Mouse (Mus musculus) lung, postnatal 10 days (tissue): ENCODE results near the gene Dcps.

ENCODE experiments used
- DNase-seq: peaks from one replicate; pipeline ENCODE4 v3.0.0; 2021

Dcps gene

DNA sequence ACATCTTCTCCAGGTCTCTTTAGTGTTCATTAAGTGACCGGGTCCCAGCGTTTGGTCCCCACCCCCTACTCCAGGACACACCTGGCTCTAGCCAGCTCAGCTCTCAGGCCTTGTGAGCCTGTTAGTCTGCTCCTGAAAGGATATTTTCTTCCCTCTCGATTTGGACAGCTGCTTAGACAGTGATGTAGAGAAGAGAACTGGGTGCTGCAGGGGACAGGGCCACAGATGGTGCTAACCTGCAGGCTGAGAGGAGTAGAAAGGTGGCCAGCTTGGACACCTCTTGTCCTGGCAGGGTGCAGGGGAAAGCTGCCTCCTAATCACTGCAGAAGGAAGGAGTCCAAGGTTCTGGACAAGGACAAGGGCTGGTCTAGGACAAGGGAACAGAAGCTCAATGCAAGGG, 67.8 kb downstream of the Dcps start:
- DNase-seq, result no peak

DNA sequence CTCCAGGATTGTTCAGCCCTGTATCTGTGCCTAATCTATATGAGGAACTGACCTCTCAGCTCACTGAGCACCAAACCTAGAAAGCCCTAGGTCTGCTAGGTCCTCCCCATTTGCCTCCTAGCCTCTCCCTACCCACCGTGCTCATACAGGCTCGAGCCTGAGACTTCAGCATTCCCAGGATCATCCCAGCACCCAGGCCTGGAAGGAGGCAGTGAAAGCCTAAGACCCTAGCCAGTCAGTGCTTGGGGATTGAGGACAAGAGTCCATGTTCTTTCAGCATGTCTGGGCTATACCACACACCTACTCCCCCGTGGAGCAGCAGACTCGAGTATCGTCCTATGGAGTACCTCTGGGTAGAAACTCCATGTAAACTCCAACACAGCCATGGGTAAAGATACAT, 68.5 kb downstream of the Dcps start:
- no peak for DNase-seq

DNA sequence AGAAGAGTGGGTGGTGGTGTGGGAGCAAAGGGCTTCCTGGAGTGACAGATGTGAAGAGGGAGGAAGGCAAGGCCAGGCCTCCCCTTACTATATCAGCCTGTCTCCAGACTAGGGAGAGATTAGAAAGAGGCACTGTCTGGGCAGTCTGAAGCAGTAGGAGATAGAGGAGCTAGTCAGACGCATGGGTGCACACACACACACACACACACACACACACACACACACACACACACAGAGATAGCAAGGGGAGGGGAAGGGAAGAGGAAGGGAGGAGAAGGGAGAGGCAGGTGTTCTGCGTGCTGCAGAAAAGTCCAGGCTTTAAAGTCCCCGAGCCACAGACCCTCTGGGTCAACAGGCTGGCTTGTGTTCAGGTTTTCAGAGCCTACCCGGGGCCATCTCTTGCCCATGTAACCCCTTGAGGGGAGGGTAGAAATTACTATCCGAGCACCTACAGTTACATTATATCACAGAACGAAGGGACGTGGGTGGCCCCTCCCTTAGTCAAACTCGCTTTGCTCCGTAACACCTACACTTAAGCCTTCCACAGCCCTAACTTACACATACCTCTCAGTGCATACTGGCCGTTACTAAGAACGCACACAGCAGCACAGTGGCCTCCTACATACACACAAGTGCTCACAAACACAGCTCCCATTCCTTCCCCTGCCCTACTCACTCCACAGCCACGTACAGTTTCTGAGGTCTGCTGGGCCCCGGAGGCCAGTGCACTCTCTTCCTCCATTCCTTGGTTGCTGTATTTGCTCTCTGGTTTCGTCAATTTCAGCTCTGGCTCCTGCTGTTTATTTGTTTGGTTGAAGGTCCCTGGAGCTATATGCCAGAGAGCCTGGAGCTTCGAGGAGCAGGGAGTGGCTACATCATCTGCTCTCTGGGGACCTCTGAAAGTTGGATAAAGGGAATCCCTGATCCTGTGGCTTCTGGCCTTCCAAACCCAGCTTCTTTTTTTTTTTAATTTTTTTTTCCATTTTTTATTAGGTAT, 69.7 kb downstream of the Dcps start:
- DNase-seq, result no peak

DNA sequence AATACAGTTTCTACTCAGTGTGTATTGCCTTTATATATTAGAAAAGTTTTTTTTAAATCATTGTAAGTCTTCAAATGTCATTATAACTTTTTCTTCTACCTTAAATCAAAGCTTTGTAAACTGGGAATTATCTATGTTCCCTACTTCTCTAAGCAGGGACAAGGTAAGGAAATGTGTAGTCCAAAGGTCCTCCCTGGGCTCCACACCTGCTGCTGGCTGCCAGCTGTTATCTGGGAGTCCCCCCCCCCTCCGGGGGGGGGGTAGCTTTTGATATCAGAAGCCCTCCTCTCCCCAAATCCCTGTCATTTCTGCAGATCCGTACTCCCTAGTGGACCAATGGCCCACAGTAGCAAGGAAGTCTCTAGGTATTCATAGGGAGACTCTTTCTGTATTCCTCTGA, 70.4 kb downstream of the Dcps start:
- DNase-seq, result no peak

DNA sequence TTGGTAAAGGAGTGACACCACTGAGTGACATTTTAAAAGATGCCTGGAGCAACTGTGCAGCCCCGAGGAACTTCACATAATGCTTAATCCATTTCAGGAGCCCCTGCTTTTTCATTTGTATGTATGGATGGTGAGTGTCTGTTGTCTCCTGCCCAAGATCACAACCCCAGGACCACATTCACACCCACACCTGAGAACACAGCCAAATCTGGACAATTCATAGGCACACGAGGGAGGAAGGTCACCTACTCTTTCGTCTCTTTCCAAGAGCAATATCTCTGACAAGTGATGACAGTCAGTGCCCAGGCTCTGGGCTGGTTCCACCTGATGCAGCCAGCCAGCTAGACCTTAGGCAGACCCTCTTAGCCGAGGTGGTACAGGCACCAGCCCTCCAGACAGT, 71.2 kb downstream of the Dcps start:
- DNase-seq, result no peak

DNA sequence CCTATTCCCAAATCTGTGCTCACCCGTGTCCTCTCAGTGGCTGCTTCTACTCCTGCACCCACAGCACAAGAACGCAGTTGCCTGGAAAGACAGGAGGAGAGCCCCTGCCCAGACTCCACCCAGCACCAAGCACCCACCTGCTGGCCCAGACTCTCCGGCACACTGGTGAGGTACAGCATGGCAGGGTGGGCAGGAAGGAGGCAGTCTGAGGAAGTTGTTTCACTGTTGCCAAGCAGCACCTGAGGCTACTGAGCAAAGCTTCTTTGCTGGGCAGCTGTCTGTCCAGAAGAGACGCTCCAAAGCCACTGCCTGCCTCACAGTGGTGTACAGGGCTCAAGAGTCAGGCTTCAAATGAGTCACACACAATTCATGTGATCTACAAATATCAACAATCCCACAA, 77.1 kb downstream of the Dcps start:
- no peak for DNase-seq

DNA sequence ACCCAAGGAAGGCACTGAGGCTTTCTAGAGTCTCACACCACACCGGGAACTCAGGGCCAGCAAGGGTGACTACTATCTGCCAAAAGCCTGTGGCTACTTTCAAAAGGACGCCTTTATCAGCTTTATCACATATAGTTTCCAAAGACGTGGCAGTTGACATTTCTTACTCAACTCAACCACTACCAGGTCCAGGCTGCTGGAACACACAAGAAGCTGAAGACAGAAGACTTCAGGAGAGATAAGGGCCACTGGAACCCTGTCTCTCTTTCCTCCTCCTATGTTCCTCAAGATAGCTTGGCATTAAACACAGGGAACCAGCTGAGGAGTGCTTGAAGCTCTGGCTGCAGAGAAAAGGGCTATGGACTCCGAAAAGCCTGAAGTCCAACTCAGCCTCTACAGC, 78.0 kb downstream of the Dcps start:
- DNase-seq, result no peak

DNA sequence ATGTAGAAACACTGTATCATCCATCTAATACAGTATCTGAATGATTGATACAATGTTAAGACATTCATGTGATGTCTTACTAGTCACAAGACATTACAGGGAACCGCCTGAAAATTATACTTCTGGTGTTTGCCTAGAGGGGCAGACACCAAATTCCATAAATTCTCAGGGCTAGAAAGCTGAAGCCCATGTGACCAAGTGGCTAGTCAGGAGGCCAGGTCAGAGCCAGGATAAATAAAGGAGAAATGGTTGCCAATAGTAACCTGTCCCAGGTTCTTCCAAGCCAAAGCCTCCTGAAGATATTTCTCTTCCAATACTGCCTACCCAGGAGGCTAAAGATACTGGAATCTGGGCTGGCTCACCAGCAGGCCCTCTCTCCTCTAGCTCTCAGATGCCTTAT, 80.1 kb downstream of the Dcps start:
- no peak for DNase-seq

DNA sequence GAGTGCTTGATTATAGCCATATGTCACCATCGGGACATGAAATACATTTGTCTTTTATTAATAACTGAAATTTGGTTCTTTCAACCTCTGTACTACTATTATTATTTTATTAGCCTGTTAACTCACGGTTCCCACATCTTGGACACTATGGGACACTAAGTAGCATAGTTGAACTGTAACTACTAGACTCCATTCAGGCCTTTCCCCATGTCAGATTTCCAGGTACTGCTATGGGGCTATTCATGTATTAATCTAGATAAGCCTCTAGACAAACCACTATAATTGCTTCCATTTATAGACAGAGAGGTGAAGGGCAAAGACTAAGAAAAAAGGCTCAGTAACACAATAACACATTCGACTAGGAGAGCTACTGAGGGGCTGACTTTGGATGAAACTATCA, 82.5 kb downstream of the Dcps start:
- DNase-seq, result no peak

DNA sequence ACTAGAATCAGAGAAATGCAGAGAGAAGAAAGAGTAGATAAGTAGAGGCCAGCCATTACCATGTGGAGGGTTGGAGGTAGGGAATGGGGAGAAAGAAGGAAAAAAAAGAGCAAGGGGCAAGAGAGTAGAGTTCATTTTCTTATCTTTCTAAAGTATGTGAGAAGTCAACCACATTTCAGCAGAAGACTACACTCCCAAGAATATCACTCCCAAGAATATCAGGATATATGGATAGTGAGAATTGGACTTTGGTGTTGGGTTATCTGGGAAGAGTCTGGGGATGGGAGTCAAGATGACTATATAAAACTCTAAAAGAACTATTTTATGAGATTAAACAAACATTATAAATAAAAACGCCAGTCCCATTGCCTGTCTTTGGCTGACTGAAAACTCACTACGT, 83.0 kb downstream of the Dcps start:
- no peak for DNase-seq
